Mouse (Mus musculus) heart, embryonic 16.5 days (tissue): Measurements from ENCODE around the gene Spdl1. TPM values are rescaled to one million over a fixed set of nuclear protein-coding genes. Genes with fewer than 3 reads are reported as not detected.

Source experiments
- ATAC-seq: fragments of 200-750 bp; cut with Nextera tagmentation; replicated peaks from 2 replicates; pipeline ENCODE4 v1.8.0; 2017; ENCODE audit warnings: moderate number of reproducible peaks; ENCODE audit not compliant: insufficient read depth, low FRiP score; ENCODE audit errors: extremely low read depth
- H3K27ac ChIP-seq: fragments of 300-500 bp; sonication (generic); 2 replicates; pipeline ENCODE4 v1.5.1; 2014; ENCODE audit warnings: mild to moderate bottlenecking, low read length, control low read depth, moderate library complexity
- H3K27me3 ChIP-seq: fragments of 300-500 bp; sonication (generic); 2 replicates; pipeline ENCODE4 v1.6.1; 2014; ENCODE audit warnings: low read length, mixed read lengths; ENCODE audit not compliant: control insufficient read depth, insufficient read depth
- H3K36me3 ChIP-seq: fragments of 300-500 bp; sonication (generic); 2 replicates; pipeline ENCODE4 v1.6.1; 2014; ENCODE audit not compliant: control insufficient read depth, insufficient read depth
- H3K4me1 ChIP-seq: fragments of 300-500 bp; sonication (generic); 2 replicates; pipeline ENCODE4 v1.6.1; 2014; ENCODE audit warnings: low read length, mixed read lengths; ENCODE audit not compliant: control insufficient read depth, insufficient read depth
- H3K4me2 ChIP-seq: fragments of 300-500 bp; sonication (generic); 2 replicates; pipeline ENCODE4 v1.6.1; 2014; ENCODE audit warnings: low read depth, mild to moderate bottlenecking, control low read depth, low read length
- H3K4me3 ChIP-seq: fragments of 300-500 bp; sonication (generic); 2 replicates; pipeline ENCODE4 v1.5.1; 2014; ENCODE audit warnings: mild to moderate bottlenecking, control low read depth, low read length
- H3K9ac ChIP-seq: fragments of 300-500 bp; sonication (generic); 2 replicates; pipeline ENCODE4 v1.6.1; 2014; ENCODE audit warnings: low read length, control low read depth
- H3K9me3 ChIP-seq: fragments of 300-500 bp; sonication (generic); replicated peaks from 2 replicates; pipeline ENCODE4 v1.6.1; 2016; ENCODE audit warnings: low read length; ENCODE audit not compliant: control insufficient read depth
- WGBS: fragments of 180-500 bp; shearing (Covaris S2); extraction: QIAGEN DNeasy Blood & Tissue Kit; methylation state at CpG from one replicate; pipeline ENCODE4 v1.1.7; 2014; 5-methylcytosine and 5-hydroxymethylcytosine counted together
- polyA plus RNA-seq: library from polyadenylated mRNA; unstranded; fragments of >200 nt; fragmentation: Nextera tagmentation; extraction: Ambion mirVana; gene quantifications from 2 replicates; pipeline ENCODE4 v1.2.1, GENCODE M21; 2015

Spdl1 gene
- 14.9 and 16.3 TPM in 2 replicates for polyA plus RNA-seq

- ATAC-seq, result peak; percentile 94
- Histone ChIP-seq H3K4me2 (peak within 1 kb of the TSS; percentile 96), H3K36me3 (peaks cover 11% of the 10 kb centered on the region), H3K4me1 (peaks cover 11% of the 10 kb centered on the region), H3K4me3 (peak within 1 kb of the TSS; percentile 93), H3K27ac (peak within 1 kb of the TSS; percentile 89), H3K27me3 (no peaks in the 10 kb centered on the region), H3K9ac (peak within 1 kb of the TSS; percentile 89), H3K9me3 (no peaks in the 10 kb centered on the region)
- WGBS, result under 1% methylated on average over 49 of the region's 49 CpGs
Measured at GRCm38 (mm10) chr11:34833318-34834086, at the start of gene Spdl1. Gene Spdl1, minus strand, starts transcription at chr11:34833641.

- Histone ChIP-seq H3K9me3 (no peaks in the 10 kb centered on the region), H3K4me1 (no peaks in the 10 kb centered on the region), H3K9ac (no peak overlapping the region), H3K36me3 (no peaks in the 10 kb centered on the region), H3K27ac (no peak overlapping the region), H3K27me3 (no peaks in the 10 kb centered on the region), H3K4me3 (no peak overlapping the region), H3K4me2 (no peak overlapping the region)
- 0 out of 2 replicates have a peak, but pooled peaks have one; percentile 49 for ATAC-seq
- WGBS, result 22% methylated on average over 5 of the region's 5 CpGs
Measured at GRCm38 (mm10) chr11:34881528-34881927, 48.1 kb upstream of the Spdl1 start.

- Histone ChIP-seq H3K4me1 (no peaks in the 10 kb centered on the region), H3K4me3 (no peak overlapping the region), H3K27me3 (no peaks in the 10 kb centered on the region), H3K9me3 (no peaks in the 10 kb centered on the region), H3K4me2 (no peak overlapping the region), H3K27ac (no peak overlapping the region), H3K36me3 (no peaks in the 10 kb centered on the region), H3K9ac (no peak overlapping the region)
- ATAC-seq, result no peak
- 65% methylated on average over 1 of the region's 1 CpGs for WGBS
Measured at GRCm38 (mm10) chr11:34879678-34880077, 46.2 kb upstream of the Spdl1 start.

- H3K9me3 ChIP-seq, result no peaks in the 10 kb centered on the region
- no peaks in the 10 kb centered on the region for H3K36me3 ChIP-seq
- no peaks in the 10 kb centered on the region for H3K27me3 ChIP-seq
- 63% methylated on average over 2 of the region's 2 CpGs for WGBS
- H3K9ac ChIP-seq, result no peak overlapping the region
- H3K4me3 ChIP-seq, result no peak overlapping the region
- no peak overlapping the region for H3K27ac ChIP-seq
- no peak overlapping the region for H3K4me2 ChIP-seq
- ATAC-seq, result no peak
- H3K4me1 ChIP-seq, result no peaks in the 10 kb centered on the region
Measured at GRCm38 (mm10) chr11:34873861-34874260, 40.4 kb upstream of the Spdl1 start.

GRCm38 (mm10) chr11:34872432-34872831 is 39.0 kb upstream of the Spdl1 start:
- Histone ChIP-seq H3K27ac (no peak overlapping the region), H3K4me3 (no peak overlapping the region), H3K27me3 (no peaks in the 10 kb centered on the region), H3K4me1 (no peaks in the 10 kb centered on the region), H3K4me2 (no peak overlapping the region), H3K36me3 (no peaks in the 10 kb centered on the region), H3K9me3 (no peaks in the 10 kb centered on the region), H3K9ac (no peak overlapping the region)
- WGBS, result 69% methylated on average over 2 of the region's 2 CpGs
- ATAC-seq, result no peak

- H3K9me3 ChIP-seq, result no peaks in the 10 kb centered on the region
- no peaks in the 10 kb centered on the region for H3K36me3 ChIP-seq
- H3K4me2 ChIP-seq, result no peak overlapping the region
- no peak for ATAC-seq
- H3K9ac ChIP-seq, result no peak overlapping the region
- H3K27me3 ChIP-seq, result no peaks in the 10 kb centered on the region
- no peak overlapping the region for H3K4me3 ChIP-seq
- 60% methylated on average over 3 of the region's 3 CpGs for WGBS
- H3K4me1 ChIP-seq, result no peaks in the 10 kb centered on the region
- no peak overlapping the region for H3K27ac ChIP-seq
Measured at GRCm38 (mm10) chr11:34871991-34872390, 38.5 kb upstream of the Spdl1 start.

GRCm38 (mm10) chr11:34871456-34871855 is 38.0 kb upstream of the Spdl1 start:
- no peaks in the 10 kb centered on the region for H3K27me3 ChIP-seq
- H3K9me3 ChIP-seq, result no peaks in the 10 kb centered on the region
- H3K27ac ChIP-seq, result no peak overlapping the region
- no peak for ATAC-seq
- 58% methylated on average over 3 of the region's 3 CpGs for WGBS
- no peak overlapping the region for H3K4me3 ChIP-seq
- no peak overlapping the region for H3K9ac ChIP-seq
- H3K4me1 ChIP-seq, result no peaks in the 10 kb centered on the region
- no peaks in the 10 kb centered on the region for H3K36me3 ChIP-seq
- no peak overlapping the region for H3K4me2 ChIP-seq

- no peak overlapping the region for H3K9ac ChIP-seq
- ATAC-seq, result no peak
- H3K27ac ChIP-seq, result no peak overlapping the region
- no peak overlapping the region for H3K4me2 ChIP-seq
- no peaks in the 10 kb centered on the region for H3K27me3 ChIP-seq
- H3K36me3 ChIP-seq, result no peaks in the 10 kb centered on the region
- H3K4me3 ChIP-seq, result no peak overlapping the region
- no peaks in the 10 kb centered on the region for H3K4me1 ChIP-seq
- H3K9me3 ChIP-seq, result no peaks in the 10 kb centered on the region
- WGBS, result 32% methylated on average over 6 of the region's 6 CpGs
Measured at GRCm38 (mm10) chr11:34868626-34869025, 35.2 kb upstream of the Spdl1 start.

GRCm38 (mm10) chr11:34865741-34866270 is 32.4 kb upstream of the Spdl1 start:
- 61% methylated on average over 3 of the region's 3 CpGs for WGBS
- Histone ChIP-seq H3K27me3 (no peaks in the 10 kb centered on the region), H3K4me3 (no peak overlapping the region), H3K4me1 (no peaks in the 10 kb centered on the region), H3K9me3 (no peaks in the 10 kb centered on the region), H3K9ac (no peak overlapping the region), H3K27ac (no peak overlapping the region), H3K4me2 (no peak overlapping the region), H3K36me3 (no peaks in the 10 kb centered on the region)
- ATAC-seq, result no peak
